Mouse (Mus musculus) kidney, postnatal 0 days (tissue): ENCODE data around the gene Cmpk1. TPM values are rescaled to one million over a fixed set of nuclear protein-coding genes. Genes with fewer than 3 reads are reported as not detected.

Experiments
- ATAC-seq: fragments of 200-750 bp; cut with Nextera tagmentation; replicated peaks from 2 replicates; pipeline ENCODE4 v1.8.0; 2017; ENCODE audit warnings: low read depth, moderate number of reproducible peaks, moderate TSS enrichment, moderate library complexity; ENCODE audit not compliant: low FRiP score
- DNase-seq: peaks from one replicate; pipeline ENCODE4 v3.0.0-alpha.2; 2016; ENCODE audit warnings: low spot score
- H3K27ac ChIP-seq: fragments of 300-500 bp; sonication (generic); 2 replicates; pipeline ENCODE4 v1.5.1; 2014; ENCODE audit warnings: mild to moderate bottlenecking
- H3K27me3 ChIP-seq: fragments of 300-500 bp; sonication (generic); 2 replicates; pipeline ENCODE4 v1.6.1; 2014; ENCODE audit warnings: low read length, mixed read lengths; ENCODE audit not compliant: insufficient read depth
- H3K36me3 ChIP-seq: fragments of 300-500 bp; sonication (generic); 2 replicates; pipeline ENCODE4 v1.6.1; 2014; ENCODE audit warnings: low read length, mixed read lengths; ENCODE audit not compliant: insufficient read depth
- H3K4me1 ChIP-seq: fragments of 300-500 bp; sonication (generic); replicated peaks from 2 replicates; pipeline ENCODE4 v1.6.1; 2014; ENCODE audit warnings: antibody characterized with exemption, low read length, mixed read lengths; ENCODE audit not compliant: insufficient read depth
- H3K4me2 ChIP-seq: fragments of 300-500 bp; sonication (generic); 2 replicates; pipeline ENCODE4 v1.6.1; 2014; ENCODE audit warnings: mild to moderate bottlenecking, low read length, moderate library complexity, mixed read lengths
- H3K4me3 ChIP-seq: fragments of 300-500 bp; sonication (generic); replicated peaks from 2 replicates; pipeline ENCODE4 v1.5.1; 2014; ENCODE audit warnings: low read depth, low read length
- H3K9ac ChIP-seq: fragments of 300-500 bp; sonication (generic); 2 replicates; pipeline ENCODE4 v1.6.1; 2014; ENCODE audit warnings: low read depth, low read length
- H3K9me3 ChIP-seq: fragments of 300-500 bp; sonication (generic); replicated peaks from 2 replicates; pipeline ENCODE4 v1.6.1; 2016; ENCODE audit warnings: low read length, inconsistent platforms, mixed read lengths
- CTCF ChIP-seq: IDR thresholded peaks from 2 replicates; pipeline ENCODE4 v1.5.1; 2016; ENCODE audit warnings: antibody characterized with exemption, low read depth, mild to moderate bottlenecking, moderate library complexity
- WGBS: fragments of 180-500 bp; shearing (Covaris S2); extraction: QIAGEN DNeasy Blood & Tissue Kit; methylation state at CpG from one replicate; pipeline ENCODE4 v1.1.7; 2014; 5-methylcytosine and 5-hydroxymethylcytosine counted together
- polyA plus RNA-seq: library from polyadenylated mRNA; unstranded; fragments of >200 nt; fragmentation: Nextera tagmentation; extraction: Ambion mirVana; gene quantifications from 2 replicates; pipeline ENCODE4 v1.2.1, GENCODE M21; 2015

The Cmpk1 gene
- 132 and 139 TPM in 2 replicates for polyA plus RNA-seq

- Histone ChIP-seq H3K9ac (peak within 1 kb of the TSS; percentile 94), H3K4me3 (peak within 1 kb of the TSS; percentile 87), H3K4me2 (peak within 1 kb of the TSS; percentile 71), H3K4me1 (peaks cover 3% of the 10 kb centered on the region; the same call in 1 of the 2 replicates), H3K9me3 (no peaks in the 10 kb centered on the region), H3K27ac (peak within 1 kb of the TSS; percentile 99), H3K27me3 (no peaks in the 10 kb centered on the region), H3K36me3 (no peaks in the 10 kb centered on the region)
- peak; percentile 96 for ATAC-seq
- DNase-seq: peak; percentile 93
- WGBS: under 1% methylated on average over 92 of the region's 93 CpGs
- TF ChIP-seq CTCF: no peak
These were observed at the start of gene Cmpk1 for GRCm38 (mm10) chr4:114986591-114987432. TSS of gene Cmpk1 (minus strand) at chr4:114987241.

GRCm38 (mm10) chr4:115035043-115035442 is 48.0 kb upstream of the Cmpk1 start:
- H3K9ac ChIP-seq: no peak overlapping the region
- no peaks in the 10 kb centered on the region for H3K4me1 ChIP-seq
- TF ChIP-seq CTCF: no peak
- H3K4me3 ChIP-seq: no peak overlapping the region
- no peak for DNase-seq
- no peak overlapping the region for H3K27ac ChIP-seq
- no peaks in the 10 kb centered on the region for H3K27me3 ChIP-seq
- 78% methylated on average over 6 of the region's 6 CpGs for WGBS
- no peaks in the 10 kb centered on the region for H3K9me3 ChIP-seq
- H3K36me3 ChIP-seq: peaks cover 15% of the 10 kb centered on the region
- no peak overlapping the region for H3K4me2 ChIP-seq
- ATAC-seq: no peak

GRCm38 (mm10) chr4:115019997-115020396 is 33.0 kb upstream of the Cmpk1 start:
- TF ChIP-seq CTCF: no peak
- DNase-seq (no peak), ATAC-seq (no peak)
- Histone ChIP-seq H3K4me1 (no peaks in the 10 kb centered on the region), H3K4me3 (no peak overlapping the region), H3K4me2 (no peak overlapping the region), H3K36me3 (peaks cover 17% of the 10 kb centered on the region; the same call in 1 of the 2 replicates), H3K27me3 (no peaks in the 10 kb centered on the region), H3K27ac (no peak overlapping the region), H3K9ac (no peak overlapping the region), H3K9me3 (no peaks in the 10 kb centered on the region)
- 93% methylated on average over 3 of the region's 3 CpGs for WGBS

GRCm38 (mm10) chr4:115014276-115014675 is 27.2 kb upstream of the Cmpk1 start:
- TF ChIP-seq CTCF: no peak
- Histone ChIP-seq H3K4me1 (no peaks in the 10 kb centered on the region), H3K27ac (no peak overlapping the region), H3K4me2 (no peak overlapping the region), H3K27me3 (no peaks in the 10 kb centered on the region), H3K9me3 (no peaks in the 10 kb centered on the region), H3K4me3 (no peak overlapping the region), H3K9ac (no peak overlapping the region), H3K36me3 (peaks cover 5% of the 10 kb centered on the region; the same call in 1 of the 2 replicates)
- 96% methylated on average over 3 of the region's 3 CpGs for WGBS
- ATAC-seq (no peak), DNase-seq (no peak)

- H3K4me1 ChIP-seq: no peaks in the 10 kb centered on the region; the same call in 1 of the 2 replicates
- WGBS: 0% methylated on average over 8 of the region's 8 CpGs
- no peaks in the 10 kb centered on the region for H3K27me3 ChIP-seq
- no peak for TF ChIP-seq CTCF
- peak overlapping the region; percentile 48; the same call in 1 of the 2 replicates for H3K27ac ChIP-seq
- H3K9ac ChIP-seq: peak overlapping the region; percentile 55
- ATAC-seq (peak; percentile 14), DNase-seq (peak; percentile 48)
- H3K36me3 ChIP-seq: peaks cover 5% of the 10 kb centered on the region; the same call in 1 of the 2 replicates
- no peaks in the 10 kb centered on the region for H3K9me3 ChIP-seq
- H3K4me2 ChIP-seq: peak overlapping the region; percentile 64
- peak overlapping the region; percentile 51 for H3K4me3 ChIP-seq
These were observed 13.4 kb upstream of the Cmpk1 start for GRCm38 (mm10) chr4:115000429-115000795.

- peak; percentile 100 for ATAC-seq
- Histone ChIP-seq H3K27me3 (no peaks in the 10 kb centered on the region), H3K4me1 (no peaks in the 10 kb centered on the region; the same call in 1 of the 2 replicates), H3K9ac (peak within 1 kb of the TSS; percentile 60), H3K9me3 (no peaks in the 10 kb centered on the region), H3K36me3 (0 out of 2 replicates have a peak, but pooled peaks cover under 1% of the 10 kb centered on the region), H3K27ac (peak within 1 kb of the TSS; percentile 92), H3K4me3 (peak within 1 kb of the TSS; percentile 51), H3K4me2 (peak within 1 kb of the TSS; percentile 80)
- peak; percentile 100 for DNase-seq
- TF ChIP-seq CTCF: 0 out of 2 replicates have a peak, but pooled peaks have one; percentile 14
- WGBS: under 1% methylated on average over 52 of the region's 52 CpGs
These were observed 12.9 kb upstream of the Cmpk1 start, which contains the start of gene Stil for GRCm38 (mm10) chr4:114999773-115000428. TSS of gene Stil (plus strand) at chr4:115000159.
